Mouse (Mus musculus) midbrain, embryonic 16.5 days (tissue): ENCODE data around the gene Efcab3. TPM values are rescaled to one million over a fixed set of nuclear protein-coding genes. Genes with fewer than 3 reads are reported as not detected.
"Not testable (repeated sequence)": the region's sequence is repeated elsewhere in the genome, so short reads cannot be mapped to it uniquely, and the experiment has no call there.

Experiments used
- ATAC-seq: fragments of 200-750 bp; cut with Nextera tagmentation; 2 replicates; pipeline ENCODE4 v1.8.0; 2017; ENCODE audit warnings: moderate TSS enrichment
- H3K27ac ChIP-seq: fragments of 300-500 bp; sonication (generic); 2 replicates; pipeline ENCODE4 v1.5.1; 2014; ENCODE audit warnings: mild to moderate bottlenecking, low read length, mixed read lengths
- H3K27me3 ChIP-seq: fragments of 300-500 bp; sonication (generic); 2 replicates; pipeline ENCODE4 v1.6.1; 2014; ENCODE audit warnings: low read depth, low read length, mixed read lengths; ENCODE audit not compliant: control insufficient read depth, insufficient read depth
- H3K36me3 ChIP-seq: fragments of 300-500 bp; sonication (generic); 2 replicates; pipeline ENCODE4 v1.6.1; 2014; ENCODE audit warnings: mild to moderate bottlenecking, low read length, moderate library complexity, mixed read lengths; ENCODE audit not compliant: control insufficient read depth, insufficient read depth
- H3K4me1 ChIP-seq: fragments of 300-500 bp; sonication (generic); 2 replicates; pipeline ENCODE4 v1.6.1; 2014; ENCODE audit warnings: mild to moderate bottlenecking, low read length, mixed read lengths; ENCODE audit not compliant: control insufficient read depth, insufficient read depth
- H3K4me2 ChIP-seq: fragments of 300-500 bp; sonication (generic); 2 replicates; pipeline ENCODE4 v1.6.1; 2014; ENCODE audit warnings: mild to moderate bottlenecking, low read length, mixed read lengths
- H3K4me3 ChIP-seq: fragments of 300-500 bp; sonication (generic); 2 replicates; pipeline ENCODE4 v1.5.1; 2014; ENCODE audit warnings: low read depth, mild to moderate bottlenecking, low read length, moderate library complexity, mixed read lengths
- H3K9ac ChIP-seq: fragments of 300-500 bp; sonication (generic); 2 replicates; pipeline ENCODE4 v1.6.1; 2014; ENCODE audit warnings: low read depth, low read length, mixed read lengths
- H3K9me3 ChIP-seq: fragments of 300-500 bp; sonication (generic); replicated peaks from 2 replicates; pipeline ENCODE4 v1.6.1; 2014; ENCODE audit warnings: mild to moderate bottlenecking, low read length, mixed read lengths; ENCODE audit not compliant: control insufficient read depth, poor library complexity, severe bottlenecking
- WGBS: fragments of 180-500 bp; shearing (Covaris S2); extraction: QIAGEN DNeasy Blood & Tissue Kit; methylation state at CpG from one replicate; pipeline ENCODE4 v1.1.7; 2014; 5-methylcytosine and 5-hydroxymethylcytosine counted together
- polyA plus RNA-seq: library from polyadenylated mRNA; unstranded; fragments of >200 nt; fragmentation: Nextera tagmentation; extraction: Ambion mirVana; gene quantifications from 2 replicates; pipeline ENCODE4 v1.2.1, GENCODE M21; 2015

Gene Efcab3
- 0.29 TPM in 1 of 2 replicates, not detected in the other for polyA plus RNA-seq

DNA sequence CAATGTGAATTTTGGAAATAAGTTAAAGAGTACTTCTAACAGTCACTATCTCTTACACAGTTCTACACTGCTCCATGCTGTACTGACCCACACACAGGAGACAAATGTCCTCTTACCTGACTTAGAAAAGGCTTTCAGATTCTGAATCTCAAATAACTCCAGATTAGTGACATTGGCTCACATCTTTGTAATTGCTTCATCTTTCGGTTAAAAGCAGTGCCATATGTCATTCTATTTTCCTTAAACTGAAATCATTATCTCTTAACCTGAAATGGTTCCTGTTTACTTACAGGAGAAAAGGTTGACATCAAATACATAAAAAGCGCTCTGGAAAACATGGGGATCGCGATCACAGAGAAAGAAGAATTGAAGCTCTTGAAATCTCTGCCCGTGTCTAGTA lies at the start of gene Efcab3:
Efcab3 (plus strand) TSS at position 301 of the 400 bp plus-strand sequence.
- no peak for ATAC-seq
- WGBS, result 91% methylated on average over 5 of the region's 5 CpGs
- no peaks in the 10 kb centered on the region for H3K36me3 ChIP-seq
- H3K27me3 ChIP-seq, result no peaks in the 10 kb centered on the region
- H3K27ac ChIP-seq, result no peak within 1 kb of the TSS
- H3K9ac ChIP-seq, result no peak within 1 kb of the TSS
- H3K4me1 ChIP-seq, result no peaks in the 10 kb centered on the region
- H3K4me3 ChIP-seq, result no peak within 1 kb of the TSS
- H3K9me3 ChIP-seq, result no peaks in the 10 kb centered on the region; the same call in 1 of the 2 replicates
- no peak within 1 kb of the TSS for H3K4me2 ChIP-seq

DNA sequence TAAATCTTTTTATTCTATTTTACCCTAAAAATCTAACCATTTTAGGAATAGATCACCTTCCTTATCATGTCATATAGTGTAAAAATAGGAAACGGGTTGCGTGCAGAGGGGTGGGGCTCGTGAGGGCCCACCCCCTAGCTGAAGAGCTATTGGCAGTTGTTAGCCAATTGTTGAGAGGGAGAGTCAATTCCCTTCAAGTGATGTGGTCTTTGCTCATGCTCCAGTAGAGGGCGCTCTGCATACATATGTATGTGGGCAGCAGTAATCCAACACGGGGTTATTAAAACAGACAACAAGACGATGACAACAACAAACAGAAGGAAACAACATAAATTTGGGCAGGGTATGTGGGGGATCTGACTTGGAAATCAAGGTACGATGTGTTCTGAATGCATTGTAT lies 42.3 kb upstream of the Efcab3 start:
- no peak overlapping the region for H3K4me2 ChIP-seq
- no peak for ATAC-seq
- 76% methylated on average over 7 of the region's 7 CpGs for WGBS
- no peak overlapping the region for H3K4me3 ChIP-seq
- no peaks in the 10 kb centered on the region for H3K36me3 ChIP-seq
- H3K27me3 ChIP-seq, result no peaks in the 10 kb centered on the region
- no peak overlapping the region for H3K9ac ChIP-seq
- H3K4me1 ChIP-seq, result no peaks in the 10 kb centered on the region
- no peaks in the 10 kb centered on the region for H3K9me3 ChIP-seq
- no peak overlapping the region for H3K27ac ChIP-seq

DNA sequence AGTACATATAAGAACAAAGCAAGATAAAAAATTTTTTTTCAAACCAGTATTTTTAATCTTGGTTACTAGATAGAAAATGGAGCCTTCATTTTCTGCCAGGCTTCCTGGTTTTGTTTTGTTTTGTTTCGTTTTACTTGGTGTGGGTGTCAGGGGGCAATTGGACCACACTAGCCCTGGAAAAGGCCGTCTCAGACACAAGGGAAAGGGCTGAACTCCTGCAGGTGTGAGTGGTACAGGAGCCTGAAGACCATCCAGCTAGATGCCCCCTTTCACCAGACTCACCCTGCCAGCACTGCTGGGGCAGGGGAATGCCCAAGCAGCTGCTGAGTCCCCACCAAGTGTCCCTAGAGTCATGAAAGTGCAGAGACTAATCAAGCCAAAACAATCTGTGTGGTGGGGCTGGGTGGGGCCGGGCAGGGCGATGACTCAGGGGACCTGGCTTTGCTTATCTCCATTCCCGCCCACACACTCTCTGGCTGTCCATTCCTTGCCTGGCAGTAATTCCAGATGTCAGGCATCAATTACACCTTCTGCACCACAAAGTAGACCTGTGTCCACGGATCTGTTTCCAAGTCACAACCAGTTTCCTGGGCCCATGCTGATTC lies 34.5 kb upstream of the Efcab3 start:
- Histone ChIP-seq H3K4me3 (no peak overlapping the region), H3K4me1 (no peaks in the 10 kb centered on the region), H3K27me3 (no peaks in the 10 kb centered on the region), H3K9ac (no peak overlapping the region), H3K4me2 (no peak overlapping the region), H3K36me3 (no peaks in the 10 kb centered on the region), H3K27ac (no peak overlapping the region), H3K9me3 (no peaks in the 10 kb centered on the region)
- 75% methylated on average over 6 of the region's 6 CpGs for WGBS
- no peak for ATAC-seq

DNA sequence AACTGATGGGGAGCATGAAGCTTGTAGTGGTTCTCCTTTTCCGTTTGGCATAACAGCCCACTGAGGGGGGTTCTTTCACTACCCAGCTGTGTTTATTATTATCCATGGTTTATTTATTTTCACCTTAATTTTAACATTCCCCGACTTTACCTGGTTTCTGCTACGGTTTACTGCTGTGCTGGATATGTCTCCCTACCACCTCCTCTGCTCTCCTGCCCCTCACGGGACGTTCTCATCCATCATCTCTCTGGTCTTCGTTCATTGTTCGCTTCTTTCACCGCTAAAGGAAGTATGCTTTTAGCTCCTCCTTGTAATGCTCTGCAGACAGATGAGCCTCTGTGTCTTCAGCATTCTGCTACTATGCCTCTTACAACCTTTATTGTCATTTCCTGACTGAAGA lies 33.9 kb upstream of the Efcab3 start:
- H3K4me1 ChIP-seq, result no peaks in the 10 kb centered on the region
- no peak overlapping the region for H3K27ac ChIP-seq
- 88% methylated on average over 8 of the region's 8 CpGs for WGBS
- no peaks in the 10 kb centered on the region for H3K27me3 ChIP-seq
- no peak overlapping the region for H3K9ac ChIP-seq
- no peaks in the 10 kb centered on the region for H3K36me3 ChIP-seq
- H3K4me2 ChIP-seq, result no peak overlapping the region
- no peak for ATAC-seq
- no peaks in the 10 kb centered on the region for H3K9me3 ChIP-seq
- H3K4me3 ChIP-seq, result no peak overlapping the region

DNA sequence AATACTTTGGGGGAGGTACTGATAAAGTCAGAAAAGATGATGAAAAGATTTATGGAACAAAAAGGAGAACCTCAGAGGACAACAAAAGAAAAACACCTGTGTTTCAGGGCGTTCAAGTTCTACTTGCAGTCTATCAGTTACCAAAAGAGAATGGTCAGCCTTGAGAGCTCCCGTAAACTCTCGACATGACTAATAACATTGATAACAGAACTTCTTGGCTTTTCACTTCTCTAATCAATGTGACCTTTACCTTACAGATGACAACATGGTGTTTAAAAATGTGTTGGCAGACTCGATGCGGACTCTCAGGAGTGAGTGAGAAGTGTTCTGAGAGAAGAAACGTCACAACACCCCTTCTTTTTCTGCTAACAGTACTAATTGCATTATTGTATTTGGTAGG lies 33.2 kb upstream of the Efcab3 start:
- 88% methylated on average over 6 of the region's 6 CpGs for WGBS
- no peaks in the 10 kb centered on the region for H3K27me3 ChIP-seq

DNA sequence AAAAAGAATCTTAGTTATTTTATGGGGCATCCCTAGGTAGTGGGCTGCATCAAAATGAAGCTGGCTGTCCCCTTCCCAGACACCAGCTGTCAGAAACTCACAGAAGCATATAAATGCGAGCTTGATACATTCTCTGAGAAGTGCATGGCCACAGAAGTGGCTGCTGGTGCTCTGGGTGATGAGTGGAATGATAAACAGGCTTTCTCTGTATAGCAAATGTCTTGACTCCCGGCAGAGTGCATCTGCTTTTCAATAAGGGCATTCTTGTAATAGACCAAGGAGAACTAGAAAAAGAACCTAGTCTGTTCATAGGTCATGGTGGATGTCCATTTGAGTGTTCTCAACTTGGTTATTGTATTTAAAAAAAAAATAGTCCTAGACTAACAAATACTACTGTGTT lies 32.3 kb upstream of the Efcab3 start:
- WGBS, result 31% methylated on average over 2 of the region's 2 CpGs
- Histone ChIP-seq H3K9me3 (no peaks in the 10 kb centered on the region), H3K4me1 (no peaks in the 10 kb centered on the region), H3K36me3 (no peaks in the 10 kb centered on the region), H3K9ac (no peak overlapping the region), H3K4me3 (no peak overlapping the region), H3K4me2 (no peak overlapping the region), H3K27ac (no peak overlapping the region; the same call in 1 of the 2 replicates), H3K27me3 (no peaks in the 10 kb centered on the region)
- no peak for ATAC-seq

More for the DNA sequence above, 33.2 kb upstream of the Efcab3 start:
- Histone ChIP-seq H3K4me3 (no peak overlapping the region), H3K9me3 (no peaks in the 10 kb centered on the region), H3K4me2 (no peak overlapping the region), H3K4me1 (no peaks in the 10 kb centered on the region), H3K36me3 (no peaks in the 10 kb centered on the region), H3K9ac (no peak overlapping the region), H3K27ac (no peak overlapping the region)
- no peak for ATAC-seq

DNA sequence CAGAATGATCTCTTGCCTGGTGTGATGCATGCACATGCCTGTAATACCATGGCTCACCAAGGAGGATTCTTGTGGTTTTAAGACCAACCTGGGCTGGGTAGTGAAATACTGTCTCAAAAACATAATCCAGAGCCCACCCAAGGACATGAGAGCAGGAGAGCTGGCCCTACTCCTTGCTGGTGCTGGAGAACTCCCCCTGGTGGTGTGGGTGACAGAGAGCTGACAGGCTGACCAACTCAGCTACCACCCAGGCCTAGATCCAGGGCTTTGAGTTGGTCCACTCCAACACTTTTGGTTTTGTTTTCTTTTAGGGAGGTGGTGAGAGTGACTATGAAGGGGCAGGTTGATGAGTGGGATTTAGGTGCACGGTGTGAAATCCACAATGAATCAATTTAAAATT lies 28.3 kb upstream of the Efcab3 start:
- Histone ChIP-seq H3K9ac (no peak overlapping the region), H3K9me3 (no peaks in the 10 kb centered on the region), H3K4me3 (no peak overlapping the region), H3K36me3 (no peaks in the 10 kb centered on the region), H3K4me2 (no peak overlapping the region), H3K4me1 (no peaks in the 10 kb centered on the region), H3K27ac (no peak overlapping the region), H3K27me3 (no peaks in the 10 kb centered on the region)
- ATAC-seq, result no peak
- WGBS, result 82% methylated on average over 1 of the region's 1 CpGs

DNA sequence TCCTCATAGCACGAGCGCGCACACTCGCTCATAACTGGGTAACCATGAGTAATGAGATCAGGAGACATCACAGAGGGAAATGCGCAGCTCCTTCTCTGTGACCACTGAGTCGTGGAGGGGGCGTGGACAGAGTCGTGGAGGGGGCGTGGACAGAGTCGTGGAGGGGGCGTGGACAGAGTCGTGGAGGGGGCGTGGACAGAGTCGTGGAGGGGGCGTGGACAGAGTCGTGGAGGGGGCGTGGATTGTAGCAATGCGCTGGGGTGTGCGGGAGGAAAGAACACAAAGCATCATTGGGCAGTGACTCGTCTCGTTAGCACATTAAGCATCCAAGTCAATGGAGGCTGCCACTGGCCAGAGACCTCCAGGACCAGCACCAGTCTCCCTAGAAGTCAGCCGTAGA lies 49.1 kb downstream of the Efcab3 start:
- not testable (repeated sequence) for H3K27ac ChIP-seq, H3K9ac ChIP-seq, ATAC-seq

DNA sequence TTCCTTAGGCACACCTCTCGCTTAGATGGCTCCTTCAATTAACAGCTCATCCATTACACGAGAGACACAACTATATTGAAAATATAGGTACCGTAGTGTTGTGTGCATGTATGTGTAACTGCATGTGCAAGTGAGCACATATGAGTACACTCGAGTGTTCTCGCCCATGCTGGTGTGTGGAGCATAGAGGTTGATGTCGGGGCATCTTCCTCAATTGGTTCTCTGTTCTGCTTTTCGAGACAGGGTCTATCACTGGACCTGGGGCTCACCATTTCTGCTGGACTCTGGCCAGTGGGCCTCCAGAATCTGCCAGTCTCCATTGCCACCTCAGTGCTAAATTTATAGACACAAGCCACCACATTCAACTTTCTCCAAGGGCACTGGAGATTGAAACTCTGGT lies 54.4 kb downstream of the Efcab3 start:
- no peaks in the 10 kb centered on the region for H3K4me1 ChIP-seq
- H3K27ac ChIP-seq, result no peak overlapping the region
- 88% methylated on average over 7 of the region's 7 CpGs for WGBS
- H3K4me2 ChIP-seq, result no peak overlapping the region
- no peaks in the 10 kb centered on the region for H3K27me3 ChIP-seq
- no peak for ATAC-seq
- no peak overlapping the region for H3K4me3 ChIP-seq
- H3K9me3 ChIP-seq, result no peaks in the 10 kb centered on the region
- H3K36me3 ChIP-seq, result no peaks in the 10 kb centered on the region
- no peak overlapping the region for H3K9ac ChIP-seq

More for the DNA sequence above, 49.1 kb downstream of the Efcab3 start:
- H3K27me3 ChIP-seq, H3K4me1 ChIP-seq, H3K9me3 ChIP-seq, H3K4me2 ChIP-seq, H3K4me3 ChIP-seq, H3K36me3 ChIP-seq: not testable (repeated sequence)
- 78% methylated on average over 21 of the region's 22 CpGs for WGBS
